Mouse (Mus musculus): Measurements from ENCODE around the gene Top2a. TPM values are rescaled to one million over a fixed set of nuclear protein-coding genes. Genes with fewer than 3 reads are reported as not detected.

The Top2a gene
- 10 to 100 TPM; 16.8 to 20.2 TPM for total RNA-seq (2023)

GRCm38 (mm10) chr11:99023500-99024467, at the start of gene Top2a:
TSS of gene Top2a (minus strand) at chr11:99024189.

GRCm38 (mm10) chr11:99041051-99041729, 17.2 kb upstream of the Top2a start, which contains the start of gene Igfbp4:
TSS of gene Igfbp4 (plus strand) at chr11:99041244.

DNA sequence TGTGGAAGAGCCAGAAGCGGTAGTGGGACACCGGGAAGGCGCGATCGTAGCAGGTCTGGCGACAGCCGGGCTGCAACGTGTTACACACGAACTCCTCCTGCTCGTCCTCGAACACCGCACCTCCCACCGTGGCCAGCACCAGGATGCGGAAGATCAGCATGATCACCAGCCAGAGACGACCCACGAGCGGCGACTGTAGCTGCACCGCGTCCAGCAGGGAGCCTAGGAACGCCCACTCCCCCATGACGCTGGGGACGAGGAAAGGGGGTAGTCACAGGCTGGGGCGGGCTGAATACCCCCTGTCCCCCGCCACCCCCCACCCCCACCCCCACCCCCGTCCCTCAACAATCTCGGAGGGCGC, 41.2 kb downstream of the Top2a start, which contains the start of gene Gjd3:
Gene Gjd3, minus strand, starts transcription at position 244 of the 361 bp plus-strand sequence.

Other genes with a start within 250 kb of the Top2a start
- 1 to 10 TPM; 1.5 to 2.3 TPM for gene Nr1d1, start 248.9 kb downstream of the Top2a start, total RNA-seq (2023)
- 100 to 1,000 TPM; 146 to 155 TPM for gene Msl1, start 228.7 kb downstream of the Top2a start, total RNA-seq (2023)
- gene Casc3, start 219.3 kb downstream of the Top2a start, total RNA-seq (2023), result 100 to 1,000 TPM in 1 of 2 experiments, 10 to 100 TPM in 1; 94.5 to 108 TPM
- 1 to 10 TPM; 3.1 to 3.5 TPM for gene Rapgefl1, start 187.4 kb downstream of the Top2a start, total RNA-seq (2023)
- 10 to 100 TPM; 49.3 to 49.6 TPM for gene Wipf2, start 160.6 kb downstream of the Top2a start, total RNA-seq (2023)
- 1 to 10 TPM; 2.0 to 3.0 TPM for gene Cdc6, start 116.4 kb downstream of the Top2a start, total RNA-seq (2023)
- 10 to 100 TPM; 79.8 to 80.3 TPM for gene Rara, start 96.4 kb downstream of the Top2a start, total RNA-seq (2023)
- gene Gjd3, start 41.2 kb downstream of the Top2a start, total RNA-seq (2023), result not detected
- gene Igfbp4, start 17.1 kb upstream of the Top2a start, total RNA-seq (2023), result under 1 TPM in 1 of 2 experiments, not detected in 1; 0.38 TPM
- gene Tns4, start 65.1 kb upstream of the Top2a start, total RNA-seq (2023), result not detected
- gene Ccr7, start 130.9 kb upstream of the Top2a start, total RNA-seq (2023), result 100 to 1,000 TPM; 336 to 600 TPM
- 100 to 1,000 TPM; 161 to 173 TPM for gene Smarce1, start 206.8 kb upstream of the Top2a start, total RNA-seq (2023)
- gene Krt222, start 219.9 kb upstream of the Top2a start, total RNA-seq (2023), result 1 to 10 TPM; 1.8 to 2.0 TPM